Comparison of ENCODE assay signal across 9 mouse cellular contexts in genomic region chr7:4739041-4739543, GRCm38 (mm10). TPM values are rescaled to one million over a fixed set of nuclear protein-coding genes. Genes with fewer than 3 reads are reported as not detected.
DNase-seq lines count a peak whose midpoint lies in the region; ATAC-seq and TF ChIP-seq lines count a peak whose summit lies in the region.
"Had no signal": no experiment of that assay in that cellular context is flagged by ENCODE, and none has a peak within 500 bp of the region (broad histone marks: within the 10 kb centered on the region; RNA-seq: fewer than 3 reads in every experiment).

No protein-coding gene starts in this region.

- peak overlapping the region; percentile 61 for H3K4me2 ChIP-seq in kidney, postnatal 0 days (ENCODE audit: low read length)
- H3K4me2 ChIP-seq in embryonic facial prominence, embryonic 11.5 days (ENCODE audit: low read depth, low read length) = peak overlapping the region; percentile 27
- H3K4me2 ChIP-seq in hindbrain, embryonic 16.5 days (ENCODE audit: low read length) = peak overlapping the region; percentile 68
- H3K4me2 ChIP-seq in midbrain, postnatal 0 days (ENCODE audit: low read depth, low read length, poor library complexity, severe bottlenecking) = peak overlapping the region; percentile 37

- H3K9me3 ChIP-seq in kidney, postnatal 0 days (replicated peaks; ENCODE audit: low read length) = no peaks in the 10 kb centered on the region
- no peaks in the 10 kb centered on the region for H3K9me3 ChIP-seq in embryonic facial prominence, embryonic 11.5 days (replicated peaks; ENCODE audit: control insufficient read depth, low read length)
- no peaks in the 10 kb centered on the region for H3K9me3 ChIP-seq in hindbrain, embryonic 16.5 days (ENCODE audit: control insufficient read depth, low read length)
- no peaks in the 10 kb centered on the region for H3K9me3 ChIP-seq in midbrain, postnatal 0 days (ENCODE audit: low read length)

- H3K4me1 ChIP-seq in kidney, postnatal 0 days (replicated peaks; ENCODE audit: insufficient read depth, low read length) = peaks cover 15% of the 10 kb centered on the region
- H3K4me1 ChIP-seq in embryonic facial prominence, embryonic 11.5 days (ENCODE audit: control insufficient read depth, insufficient read depth, low read length) = no peaks in the 10 kb centered on the region
- H3K4me1 ChIP-seq in hindbrain, embryonic 16.5 days (ENCODE audit: control insufficient read depth, insufficient read depth, low read depth, low read length) = peaks cover 25% of the 10 kb centered on the region
- H3K4me1 ChIP-seq in midbrain, postnatal 0 days (ENCODE audit: insufficient read depth, low read length) = peaks cover 14% of the 10 kb centered on the region; the same call in 1 of the 2 replicates

- peak overlapping the region; percentile 30 for H3K4me3 ChIP-seq in kidney, postnatal 0 days (replicated peaks; ENCODE audit: low read depth, low read length)
- peak overlapping the region; percentile 21 for H3K4me3 ChIP-seq in embryonic facial prominence, embryonic 11.5 days (ENCODE audit: low read depth, low read length)
- peak overlapping the region; percentile 75 for H3K4me3 ChIP-seq in hindbrain, embryonic 16.5 days (ENCODE audit: low read length)
- H3K4me3 ChIP-seq in midbrain, postnatal 0 days (ENCODE audit: low read depth, low read length) = peak overlapping the region; percentile 29; the same call in 1 of the 2 replicates

- peak overlapping the region; percentile 75 for H3K27ac ChIP-seq in kidney, postnatal 0 days
- no peak overlapping the region; the same call in 1 of the 2 replicates for H3K27ac ChIP-seq in embryonic facial prominence, embryonic 11.5 days (replicated peaks; ENCODE audit: low read depth, low read length)
- peak overlapping the region; percentile 76 for H3K27ac ChIP-seq in hindbrain, embryonic 16.5 days (ENCODE audit: low read depth, low read length)
- H3K27ac ChIP-seq in midbrain, postnatal 0 days (ENCODE audit: low read depth, low read length) = peak overlapping the region; percentile 47

- 52% methylated on average over 10 of the region's 10 CpGs for WGBS in kidney, postnatal 0 days
- WGBS in embryonic facial prominence, embryonic 11.5 days = 45% methylated on average over 10 of the region's 10 CpGs
- 16% methylated on average over 6 of the region's 10 CpGs for WGBS in hindbrain, embryonic 16.5 days
- 41% methylated on average over 10 of the region's 10 CpGs for WGBS in midbrain, postnatal 0 days

- no peak overlapping the region for H3K9ac ChIP-seq in kidney, postnatal 0 days (ENCODE audit: low read depth, low read length)
- no peak overlapping the region; the same call in 1 of the 2 replicates for H3K9ac ChIP-seq in embryonic facial prominence, embryonic 11.5 days (replicated peaks; ENCODE audit: low read length)
- 0 out of 2 replicates have a peak overlapping the region, but pooled peaks have one; percentile 43 for H3K9ac ChIP-seq in hindbrain, embryonic 16.5 days (ENCODE audit: low read depth, low read length)
- no peak overlapping the region for H3K9ac ChIP-seq in midbrain, postnatal 0 days (replicated peaks; ENCODE audit: low read length, poor library complexity, severe bottlenecking)

- ATAC-seq in kidney, postnatal 0 days (replicated peaks; ENCODE audit: low FRiP score, low read depth) = no peak
- ATAC-seq in embryonic facial prominence, embryonic 11.5 days (replicated peaks; ENCODE audit: insufficient number of reproducible peaks, low FRiP score, low TSS enrichment, low read depth) = no peak
- no peak for ATAC-seq in hindbrain, embryonic 16.5 days
- ATAC-seq in midbrain, postnatal 0 days (ENCODE audit: low FRiP score) = no peak

- TF ChIP-seq CTCF in kidney, postnatal 0 days (IDR thresholded peaks at IDR 0.05; ENCODE audit: low read depth) = no peak
- no peak for TF ChIP-seq CTCF in midbrain, postnatal 0 days (IDR thresholded peaks at IDR 0.05)

- peaks cover 4% of the 10 kb centered on the region; the same call in 1 of the 2 replicates for H3K36me3 ChIP-seq in kidney, postnatal 0 days (ENCODE audit: insufficient read depth, low read length)
- H3K36me3 ChIP-seq in embryonic facial prominence, embryonic 11.5 days (replicated peaks; ENCODE audit: control insufficient read depth, insufficient read depth, low read depth, low read length) = peaks cover 2% of the 10 kb centered on the region
- H3K36me3 ChIP-seq in hindbrain, embryonic 16.5 days (ENCODE audit: control insufficient read depth, insufficient read depth, low read length) = no peaks in the 10 kb centered on the region
- H3K36me3 ChIP-seq in midbrain, postnatal 0 days (ENCODE audit: insufficient read depth, low read length) = 0 out of 2 replicates have a peak, but pooled peaks cover 3% of the 10 kb centered on the region

- DNase-seq in kidney, postnatal 0 days (ENCODE audit: low spot score) = no peak
- DNase-seq in kidney, postnatal 14 days = no peak
- DNase-seq in embryonic facial prominence, embryonic 11.5 days (ENCODE audit: low spot score) = no peak
- DNase-seq in midbrain, postnatal 0 days (ENCODE audit: low spot score) = no peak
- DNase-seq in spleen, adult 12 weeks (ENCODE audit: low spot score) = no peak
- no peak for DNase-seq in layer of hippocampus, adult 9-11 months
- DNase-seq in retina, embryonic 14.5 days (ENCODE audit: low spot score) = no peak

- no peaks in the 10 kb centered on the region for H3K27me3 ChIP-seq in kidney, postnatal 0 days (ENCODE audit: insufficient read depth, low read length)
- H3K27me3 ChIP-seq in embryonic facial prominence, embryonic 11.5 days (ENCODE audit: control insufficient read depth, insufficient read depth, low read length) = no peaks in the 10 kb centered on the region
- H3K27me3 ChIP-seq in hindbrain, embryonic 16.5 days (replicated peaks; ENCODE audit: control insufficient read depth, insufficient read depth, low read length) = no peaks in the 10 kb centered on the region
- no peaks in the 10 kb centered on the region for H3K27me3 ChIP-seq in midbrain, postnatal 0 days (ENCODE audit: insufficient read depth, low read length)

RNA-seq across cellular contexts. Expression of gene Kmt5c, which starts 0.8 kb away (rescaled TPM):
- 61.2 and 64.8 TPM in 2 replicates for polyA plus RNA-seq in kidney, postnatal 0 days (2015; fragmentation: Nextera tagmentation; extraction: Ambion mirVana)
- 55.7 and 61.6 TPM in 2 replicates for polyA plus RNA-seq in embryonic facial prominence, embryonic 11.5 days (2014; fragmentation: Nextera tagmentation; extraction: Ambion mirVana)
- 47.4 and 57.4 TPM in 2 replicates for polyA plus RNA-seq in hindbrain, embryonic 16.5 days (2015; fragmentation: Nextera tagmentation; extraction: Ambion mirVana)
- 38.9 and 48.8 TPM in 2 replicates for total RNA-seq in midbrain, postnatal 0 days (2014; rRNA removed)
- 33.1 and 35.7 TPM in 2 replicates for polyA plus RNA-seq in midbrain, postnatal 0 days (2015; fragmentation: Nextera tagmentation; extraction: Ambion mirVana)

RNA-seq across cellular contexts. Expression of gene Cox6b2, which starts 13.8 kb away (rescaled TPM):
- 70.7 and 84.0 TPM in 2 replicates for polyA plus RNA-seq in kidney, postnatal 0 days (2015; fragmentation: Nextera tagmentation; extraction: Ambion mirVana)
- polyA plus RNA-seq in embryonic facial prominence, embryonic 11.5 days (2014; fragmentation: Nextera tagmentation; extraction: Ambion mirVana) = 41.6 and 42.1 TPM in 2 replicates
- 23.1 and 29.7 TPM in 2 replicates for polyA plus RNA-seq in hindbrain, embryonic 16.5 days (2015; fragmentation: Nextera tagmentation; extraction: Ambion mirVana)
- total RNA-seq in midbrain, postnatal 0 days (2014; rRNA removed) = 6.8 and 12.1 TPM in 2 replicates
- 33.6 and 43.9 TPM in 2 replicates for polyA plus RNA-seq in midbrain, postnatal 0 days (2015; fragmentation: Nextera tagmentation; extraction: Ambion mirVana)

RNA-seq across cellular contexts. Expression of gene Tmem150b, which starts 14.0 kb away (rescaled TPM):
- polyA plus RNA-seq in kidney, postnatal 0 days (2015; fragmentation: Nextera tagmentation; extraction: Ambion mirVana) = 0.06 and 0.12 TPM in 2 replicates
- not detected in 2 replicates for polyA plus RNA-seq in embryonic facial prominence, embryonic 11.5 days (2014; fragmentation: Nextera tagmentation; extraction: Ambion mirVana)
- polyA plus RNA-seq in hindbrain, embryonic 16.5 days (2015; fragmentation: Nextera tagmentation; extraction: Ambion mirVana) = 0.12 and 0.18 TPM in 2 replicates
- not detected in 2 replicates for total RNA-seq in midbrain, postnatal 0 days (2014; rRNA removed)
- polyA plus RNA-seq in midbrain, postnatal 0 days (2015; fragmentation: Nextera tagmentation; extraction: Ambion mirVana) = 0.23 TPM in 1 of 2 replicates, not detected in the other

RNA-seq across cellular contexts. Expression of gene Fam71e2, which starts 32.0 kb away (rescaled TPM):
- not detected in 2 replicates for polyA plus RNA-seq in kidney, postnatal 0 days (2015; fragmentation: Nextera tagmentation; extraction: Ambion mirVana)
- polyA plus RNA-seq in embryonic facial prominence, embryonic 11.5 days (2014; fragmentation: Nextera tagmentation; extraction: Ambion mirVana) = not detected in 2 replicates
- not detected in 2 replicates for polyA plus RNA-seq in hindbrain, embryonic 16.5 days (2015; fragmentation: Nextera tagmentation; extraction: Ambion mirVana)
- total RNA-seq in midbrain, postnatal 0 days (2014; rRNA removed) = not detected in 2 replicates
- polyA plus RNA-seq in midbrain, postnatal 0 days (2015; fragmentation: Nextera tagmentation; extraction: Ambion mirVana) = not detected in 2 replicates
- polyA plus RNA-seq: brain, embryonic 14.5 days had no signal

RNA-seq across cellular contexts. Expression of gene Il11, which starts 43.6 kb away (rescaled TPM):
- 0.14 and 0.20 TPM in 2 replicates for polyA plus RNA-seq in kidney, postnatal 0 days (2015; fragmentation: Nextera tagmentation; extraction: Ambion mirVana)
- 0.21 TPM in 1 of 2 replicates, not detected in the other for polyA plus RNA-seq in embryonic facial prominence, embryonic 11.5 days (2014; fragmentation: Nextera tagmentation; extraction: Ambion mirVana)
- 0.95 and 1.3 TPM in 2 replicates for polyA plus RNA-seq in hindbrain, embryonic 16.5 days (2015; fragmentation: Nextera tagmentation; extraction: Ambion mirVana)
- 1.4 and 2.0 TPM in 2 replicates for total RNA-seq in midbrain, postnatal 0 days (2014; rRNA removed)
- polyA plus RNA-seq in midbrain, postnatal 0 days (2015; fragmentation: Nextera tagmentation; extraction: Ambion mirVana) = 1.7 and 2.5 TPM in 2 replicates

Comparison
In these comparisons a context has a peak if more than half of its experiments do, and no peak if none do; other contexts are left out.
1. H3K4me3 ChIP-seq: peak in every context shown above with its lines; median percentile 75 in hindbrain, embryonic 16.5 days; 30 in kidney, postnatal 0 days; 29 in midbrain, postnatal 0 days; 21 in embryonic facial prominence, embryonic 11.5 days.